Mouse (Mus musculus) thymus, adult 2 months (tissue): Measurements from ENCODE around the gene 1700001O22Rik. TPM values are rescaled to one million over a fixed set of nuclear protein-coding genes. Genes with fewer than 3 reads are reported as not detected.

Source experiments
- DNase-seq: peaks from one replicate; pipeline ENCODE4 v3.0.0; 2021
- H3K27ac ChIP-seq: fragments of 200-500 bp; 2 replicates; pipeline ENCODE4 v1.5.1; 2012; ENCODE audit warnings: low read length, control low read depth; ENCODE audit not compliant: control insufficient read depth, insufficient read depth
- H3K27me3 ChIP-seq: fragments of 200-500 bp; 2 replicates; pipeline ENCODE4 v1.6.1; 2012; ENCODE audit warnings: mild to moderate bottlenecking, low read length, moderate library complexity, mixed read lengths; ENCODE audit not compliant: control insufficient read depth, insufficient read depth
- H3K36me3 ChIP-seq: fragments of 200-500 bp; 2 replicates; pipeline ENCODE4 v1.6.1; 2012; ENCODE audit warnings: mild to moderate bottlenecking, low read length, moderate library complexity; ENCODE audit not compliant: control insufficient read depth, insufficient read depth
- H3K4me1 ChIP-seq: fragments of 200-500 bp; replicated peaks from 2 replicates; pipeline ENCODE4 v1.6.1; 2012; ENCODE audit warnings: low read length; ENCODE audit not compliant: control insufficient read depth, insufficient read depth
- H3K4me3 ChIP-seq: fragments of 200-500 bp; 2 replicates; pipeline ENCODE4 v1.5.1; 2012; ENCODE audit warnings: mild to moderate bottlenecking, low read length, control low read depth, moderate library complexity; ENCODE audit not compliant: control insufficient read depth, insufficient read depth
- CTCF ChIP-seq: fragments of 200-500 bp; IDR thresholded peaks from 2 replicates; pipeline ENCODE4 v1.5.1; 2012; ENCODE audit warnings: mild to moderate bottlenecking, control low read depth, low read length, moderate library complexity, borderline replicate concordance; ENCODE audit not compliant: control insufficient read depth, poor library complexity, insufficient read depth; ENCODE audit errors: extremely low read depth
- POLR2A ChIP-seq: fragments of 200-500 bp; IDR thresholded peaks from 2 replicates; pipeline ENCODE4 v1.6.1; 2012; ENCODE audit warnings: mild to moderate bottlenecking, low read length, control low read depth, moderate library complexity; ENCODE audit not compliant: control insufficient read depth, poor library complexity, insufficient read depth; ENCODE audit errors: extremely low read depth
- WGBS: fragments of 180-500 bp; shearing (Covaris S2); methylation state at CpG from one replicate; pipeline ENCODE4 v1.1.7; 2018; 5-methylcytosine and 5-hydroxymethylcytosine counted together
- polyA plus RNA-seq: library from polyadenylated mRNA; depleted of rRNA; stranded (reverse); fragments of >200 nt; gene quantifications from 2 replicates; pipeline ENCODE4 v1.2.3, GENCODE M21; 2012

Gene 1700001O22Rik
- polyA plus RNA-seq, 1 experiment = 4.0 TPM

GRCm38 (mm10) chr2:30756962-30757715, 46.3 kb downstream of the 1700001O22Rik start:
- Histone ChIP-seq H3K36me3 (no peaks in the 10 kb centered on the region), H3K27ac (no peak overlapping the region), H3K4me1 (no peaks in the 10 kb centered on the region), H3K4me3 (no peak overlapping the region), H3K27me3 (no peaks in the 10 kb centered on the region)
- 96% methylated on average over 10 of the region's 10 CpGs for WGBS
- DNase-seq = no peak
- no peak for TF ChIP-seq POLR2A
- TF ChIP-seq CTCF = no peak

- Histone ChIP-seq H3K36me3 (no peaks in the 10 kb centered on the region), H3K27me3 (no peaks in the 10 kb centered on the region), H3K4me3 (no peak overlapping the region), H3K27ac (no peak overlapping the region), H3K4me1 (no peaks in the 10 kb centered on the region)
- 94% methylated on average over 6 of the region's 6 CpGs for WGBS
- TF ChIP-seq POLR2A = no peak
- no peak for TF ChIP-seq CTCF
- no peak for DNase-seq
Observed at GRCm38 (mm10) chr2:30755985-30756765, 47.3 kb downstream of the 1700001O22Rik start.

- no peak for TF ChIP-seq POLR2A
- no peak for TF ChIP-seq CTCF
- no peaks in the 10 kb centered on the region for H3K27me3 ChIP-seq
- no peaks in the 10 kb centered on the region for H3K4me1 ChIP-seq
- H3K27ac ChIP-seq = no peak overlapping the region
- no peaks in the 10 kb centered on the region for H3K36me3 ChIP-seq
- H3K4me3 ChIP-seq = no peak overlapping the region
- 89% methylated on average over 3 of the region's 3 CpGs for WGBS
- no peak for DNase-seq
Observed at GRCm38 (mm10) chr2:30754831-30755230, 48.6 kb downstream of the 1700001O22Rik start.

- DNase-seq = no peak
- TF ChIP-seq CTCF (no peak), POLR2A (no peak)
- H3K4me3 ChIP-seq = no peak overlapping the region
- WGBS = 75% methylated on average over 18 of the region's 18 CpGs
- H3K27me3 ChIP-seq = no peaks in the 10 kb centered on the region
- H3K36me3 ChIP-seq = no peaks in the 10 kb centered on the region
- no peak overlapping the region for H3K27ac ChIP-seq
- no peaks in the 10 kb centered on the region for H3K4me1 ChIP-seq
Observed at GRCm38 (mm10) chr2:30753219-30753618, 50.2 kb downstream of the 1700001O22Rik start.

- 97% methylated on average over 5 of the region's 5 CpGs for WGBS
- Histone ChIP-seq H3K27me3 (no peaks in the 10 kb centered on the region), H3K4me1 (no peaks in the 10 kb centered on the region), H3K4me3 (no peak overlapping the region), H3K27ac (no peak overlapping the region), H3K36me3 (no peaks in the 10 kb centered on the region)
- TF ChIP-seq CTCF = no peak
- TF ChIP-seq POLR2A = no peak
- no peak for DNase-seq
Observed at GRCm38 (mm10) chr2:30752471-30752870, 51.0 kb downstream of the 1700001O22Rik start.

GRCm38 (mm10) chr2:30750025-30750424, 53.4 kb downstream of the 1700001O22Rik start:
- Histone ChIP-seq H3K27me3 (no peaks in the 10 kb centered on the region), H3K36me3 (no peaks in the 10 kb centered on the region), H3K4me1 (no peaks in the 10 kb centered on the region), H3K4me3 (no peak overlapping the region), H3K27ac (no peak overlapping the region)
- no peak for DNase-seq
- 80% methylated on average over 5 of the region's 5 CpGs for WGBS
- TF ChIP-seq CTCF (no peak), POLR2A (no peak)
